Mouse (Mus musculus): ENCODE measurements around the gene Mrtfb.

- TF ChIP-seq EP300 (IDR thresholded peaks at IDR 0.05; ENCODE audit: insufficient read depth, low read depth, low read length) (no peak), CTCF (IDR thresholded peaks at IDR 0.05) (no peak)
Measured at GRCm38 (mm10) chr16:13422522-13422921, 166.2 kb downstream of the Mrtfb start.

All from heart, adult 2 months (tissue).